Mouse (Mus musculus) kidney, adult 2 months (tissue): ENCODE results near the gene Cd47. TPM values are rescaled to one million over a fixed set of nuclear protein-coding genes. Genes with fewer than 3 reads are reported as not detected.

Source experiments
- DNase-seq: peaks from one replicate; pipeline ENCODE4 v3.0.0; 2021
- H3K27ac ChIP-seq: fragments of 200-500 bp; 2 replicates; pipeline ENCODE4 v1.5.1; 2012; ENCODE audit warnings: low read depth, low read length, control low read depth, inconsistent platforms; ENCODE audit not compliant: insufficient read depth
- H3K27me3 ChIP-seq: fragments of 200-500 bp; replicated peaks from 2 replicates; pipeline ENCODE4 v1.6.1; 2012; ENCODE audit warnings: mild to moderate bottlenecking, moderate library complexity, low read length, inconsistent platforms; ENCODE audit not compliant: control insufficient read depth, insufficient read depth
- H3K36me3 ChIP-seq: fragments of 200-500 bp; 2 replicates; pipeline ENCODE4 v1.6.1; 2012; ENCODE audit warnings: mild to moderate bottlenecking, moderate library complexity, low read length, inconsistent platforms; ENCODE audit not compliant: control insufficient read depth, insufficient read depth
- H3K4me1 ChIP-seq: fragments of 200-500 bp; 2 replicates; pipeline ENCODE4 v1.6.1; 2011; ENCODE audit warnings: low read length; ENCODE audit not compliant: control insufficient read depth, insufficient read depth
- H3K4me3 ChIP-seq: fragments of 200-500 bp; 2 replicates; pipeline ENCODE4 v1.5.1; 2011; ENCODE audit warnings: mild to moderate bottlenecking, low read depth, low read length, control low read depth; ENCODE audit not compliant: insufficient read depth
- CTCF ChIP-seq: fragments of 200-500 bp; conservative IDR thresholded peaks from 2 replicates; pipeline ENCODE4 v1.5.1; 2011; ENCODE audit warnings: low read depth, mild to moderate bottlenecking, control low read depth, low read length, moderate library complexity, mixed read lengths; ENCODE audit not compliant: insufficient read depth, insufficient read length
- POLR2A ChIP-seq: fragments of 200-500 bp; IDR thresholded peaks from one replicate; pipeline ENCODE4 v1.6.1; 2011; ENCODE audit warnings: low read depth, low read length, control low read depth
- WGBS: fragments of 180-500 bp; shearing (Covaris S2); methylation state at CpG from one replicate; pipeline ENCODE4 v1.1.7; 2018; 5-methylcytosine and 5-hydroxymethylcytosine counted together
- polyA plus RNA-seq: library from polyadenylated mRNA; depleted of rRNA; stranded (reverse); fragments of >200 nt; gene quantifications from 2 replicates; pipeline ENCODE4 v1.2.3, GENCODE M21; 2012

The Cd47 gene
- polyA plus RNA-seq, 1 experiment: 36.5 TPM

DNA sequence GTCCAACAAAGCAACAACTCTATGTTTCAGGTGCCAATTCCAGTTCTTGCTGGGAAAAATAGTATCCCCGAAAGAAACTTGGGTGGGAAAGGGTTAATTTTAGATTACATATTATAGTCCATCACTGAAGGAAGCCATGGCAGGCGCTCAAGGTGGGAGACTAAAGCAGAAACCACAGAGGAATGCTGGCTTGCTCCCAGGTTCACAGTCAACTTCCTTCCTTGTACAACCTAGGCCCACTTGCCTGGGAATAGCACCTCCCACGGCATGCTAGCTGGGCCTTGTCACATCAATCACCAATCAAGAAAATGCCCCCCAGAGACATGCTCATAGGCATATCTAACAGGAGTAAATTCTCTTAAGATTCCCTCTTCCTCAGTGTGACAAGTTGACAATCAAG is 32.0 kb downstream of the Cd47 start:
- H3K27ac ChIP-seq: no peak overlapping the region
- no peak for DNase-seq
- no peak overlapping the region for H3K4me3 ChIP-seq
- H3K36me3 ChIP-seq: no peaks in the 10 kb centered on the region
- TF ChIP-seq CTCF (no peak), POLR2A (no peak)
- WGBS: 63% methylated on average over 3 of the region's 3 CpGs
- H3K4me1 ChIP-seq: no peaks in the 10 kb centered on the region
- H3K27me3 ChIP-seq: no peaks in the 10 kb centered on the region

DNA sequence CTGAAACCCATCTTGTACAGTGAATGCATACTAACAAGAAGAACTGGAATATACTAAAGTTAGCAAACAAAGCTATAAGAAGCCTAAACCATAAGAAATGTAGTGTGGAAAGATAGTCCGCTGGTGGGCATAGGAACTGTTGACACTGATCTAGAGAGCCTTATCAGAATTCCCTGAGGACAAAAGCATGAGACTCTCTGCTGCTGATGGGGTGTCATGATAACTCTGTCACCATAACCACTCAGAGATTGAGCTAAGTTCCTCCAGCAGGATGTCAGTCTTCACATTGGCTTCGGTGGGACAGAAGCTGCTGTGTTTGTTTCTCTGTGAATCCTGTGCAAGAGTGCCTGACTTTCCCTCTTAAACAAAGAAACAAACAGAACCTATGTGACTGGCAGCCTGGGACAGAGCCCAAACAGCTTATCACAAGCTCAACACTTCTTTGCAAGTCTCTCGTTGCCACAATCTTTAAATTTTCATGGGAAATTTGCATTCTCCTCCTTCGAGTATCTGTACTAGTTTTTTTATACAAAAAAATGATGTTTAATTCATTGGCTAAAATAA is 33.9 kb downstream of the Cd47 start:
- Histone ChIP-seq H3K4me3 (no peak overlapping the region), H3K27me3 (no peaks in the 10 kb centered on the region), H3K36me3 (no peaks in the 10 kb centered on the region), H3K27ac (no peak overlapping the region), H3K4me1 (no peaks in the 10 kb centered on the region)
- TF ChIP-seq CTCF (no peak), POLR2A (no peak)
- no peak for DNase-seq
- WGBS: 79% methylated on average over 4 of the region's 4 CpGs

- no peaks in the 10 kb centered on the region for H3K27me3 ChIP-seq
- DNase-seq: no peak
- H3K4me3 ChIP-seq: no peak overlapping the region
- no peaks in the 10 kb centered on the region for H3K36me3 ChIP-seq
- H3K4me1 ChIP-seq: no peaks in the 10 kb centered on the region
- H3K27ac ChIP-seq: no peak overlapping the region
- 72% methylated on average over 6 of the region's 6 CpGs for WGBS
- no peak for TF ChIP-seq POLR2A
Measured at GRCm38 (mm10) chr16:49836634-49837164, 36.4 kb downstream of the Cd47 start.

GRCm38 (mm10) chr16:49838923-49839322 is 38.6 kb downstream of the Cd47 start:
- 94% methylated on average over 6 of the region's 6 CpGs for WGBS
- H3K27me3 ChIP-seq: no peaks in the 10 kb centered on the region
- no peaks in the 10 kb centered on the region for H3K36me3 ChIP-seq
- no peak for DNase-seq
- no peak for TF ChIP-seq CTCF
- no peak for TF ChIP-seq POLR2A
- no peaks in the 10 kb centered on the region for H3K4me1 ChIP-seq
- no peak overlapping the region for H3K27ac ChIP-seq
- no peak overlapping the region for H3K4me3 ChIP-seq

- peak overlapping the region; percentile 9; the same call in 1 of the 2 replicates for H3K27ac ChIP-seq
- no peak overlapping the region for H3K4me3 ChIP-seq
- WGBS: 47% methylated on average over 15 of the region's 15 CpGs
Measured at GRCm38 (mm10) chr16:49839681-49840535, 39.6 kb downstream of the Cd47 start.

GRCm38 (mm10) chr16:49843723-49844122 is 43.4 kb downstream of the Cd47 start:
- DNase-seq: no peak
- WGBS: 81% methylated on average over 1 of the region's 1 CpGs
- Histone ChIP-seq H3K27ac (no peak overlapping the region), H3K4me1 (no peaks in the 10 kb centered on the region), H3K36me3 (no peaks in the 10 kb centered on the region), H3K4me3 (no peak overlapping the region), H3K27me3 (no peaks in the 10 kb centered on the region)
- no peak for TF ChIP-seq POLR2A
- no peak for TF ChIP-seq CTCF

More at GRCm38 (mm10) chr16:49839681-49840535, 39.6 kb downstream of the Cd47 start:
- H3K36me3 ChIP-seq: no peaks in the 10 kb centered on the region
- no peak for TF ChIP-seq POLR2A
- TF ChIP-seq CTCF: no peak
- H3K27me3 ChIP-seq: no peaks in the 10 kb centered on the region
- peak; percentile 33 for DNase-seq
- no peaks in the 10 kb centered on the region for H3K4me1 ChIP-seq
